ENCODE assay signal across 9 mouse cellular contexts in genomic region chr13:24862520-24862919, GRCm38 (mm10). TPM values are rescaled to one million over a fixed set of nuclear protein-coding genes. Genes with fewer than 3 reads are reported as not detected.
A peak's percentile ranks its signal among the peaks of the same experiment; 100 is the strongest.
DNase-seq lines count a peak whose midpoint lies in the region; ATAC-seq and TF ChIP-seq lines count a peak whose summit lies in the region.
"Had no signal": no experiment of that assay in that cellular context is flagged by ENCODE, and none has a peak within 500 bp of the region (broad histone marks: within the 10 kb centered on the region; RNA-seq: fewer than 3 reads in every experiment).

No protein-coding gene starts in this region.

- H3K36me3 ChIP-seq in intestine, postnatal 0 days (ENCODE audit: control insufficient read depth, insufficient read depth), result no peaks in the 10 kb centered on the region
- H3K36me3 ChIP-seq in intestine, embryonic 15.5 days, result no peaks in the 10 kb centered on the region
- no peaks in the 10 kb centered on the region for H3K36me3 ChIP-seq in limb, embryonic 10.5 days
- H3K36me3 ChIP-seq: lung, embryonic 15.5 days had no signal

- no peak overlapping the region for H3K4me2 ChIP-seq in intestine, postnatal 0 days (replicated peaks; ENCODE audit: low read depth)
- H3K4me2 ChIP-seq in intestine, embryonic 15.5 days (replicated peaks), result no peak overlapping the region
- H3K4me2 ChIP-seq: lung, embryonic 15.5 days had no signal

- no peak for ATAC-seq in intestine, postnatal 0 days
- no peak for ATAC-seq in intestine, embryonic 15.5 days
- no peak for ATAC-seq in monocyte, adult 5-6 weeks (replicated peaks; ENCODE audit: insufficient number of reproducible peaks, low FRiP score, low TSS enrichment, poor library complexity, severe bottlenecking)

- no peak overlapping the region for H3K4me3 ChIP-seq in intestine, postnatal 0 days (ENCODE audit: low read depth, low read length)
- H3K4me3 ChIP-seq in intestine, embryonic 15.5 days (replicated peaks), result no peak overlapping the region
- no peak overlapping the region for H3K4me3 ChIP-seq in limb, embryonic 10.5 days
- H3K4me3 ChIP-seq: lung, embryonic 15.5 days had no signal

- no peaks in the 10 kb centered on the region for H3K27me3 ChIP-seq in intestine, postnatal 0 days (replicated peaks; ENCODE audit: control insufficient read depth, insufficient read depth, low read length)
- no peaks in the 10 kb centered on the region for H3K27me3 ChIP-seq in intestine, embryonic 15.5 days (replicated peaks)
- no peaks in the 10 kb centered on the region for H3K27me3 ChIP-seq in limb, embryonic 10.5 days (ENCODE audit: low read depth, poor library complexity, severe bottlenecking)
- H3K27me3 ChIP-seq: lung, embryonic 15.5 days had no signal

- peak; percentile 72 for TF ChIP-seq CTCF in intestine, postnatal 0 days (IDR thresholded peaks at IDR 0.05; ENCODE audit: low read depth)

- peak; percentile 53 for DNase-seq in NIH3T3 (ENCODE audit: low read depth)
- DNase-seq in cerebellum, adult 9-10 months, result peak; percentile 67
- peak; percentile 27 to 55 for DNase-seq in heart, postnatal 14 days
- peak; percentile 40 for DNase-seq in limb, embryonic 10.5 days (ENCODE audit: low spot score)
- DNase-seq in right cerebral cortex, postnatal 4 days, result peak; percentile 53

- peaks cover 8% of the 10 kb centered on the region; the same call in 1 of the 2 replicates for H3K4me1 ChIP-seq in intestine, postnatal 0 days (replicated peaks; ENCODE audit: control insufficient read depth, insufficient read depth, low read length)
- H3K4me1 ChIP-seq in intestine, embryonic 15.5 days (replicated peaks), result peaks cover 24% of the 10 kb centered on the region
- H3K4me1 ChIP-seq in limb, embryonic 10.5 days, result peaks cover 8% of the 10 kb centered on the region

- H3K9ac ChIP-seq in intestine, postnatal 0 days (ENCODE audit: low read depth, low read length), result no peak overlapping the region
- no peak overlapping the region for H3K9ac ChIP-seq in intestine, embryonic 15.5 days
- H3K9ac ChIP-seq: lung, embryonic 15.5 days had no signal

- no peak overlapping the region for H3K27ac ChIP-seq in intestine, postnatal 0 days (ENCODE audit: low read depth, low read length)
- H3K27ac ChIP-seq in intestine, embryonic 15.5 days, result no peak overlapping the region
- H3K27ac ChIP-seq in limb, embryonic 10.5 days, result no peak overlapping the region
- H3K27ac ChIP-seq: lung, embryonic 15.5 days had no signal

- intact Hi-C loops in heart, postnatal 14 days (cut with DNase I), result no loop called here

- H3K9me3 ChIP-seq in intestine, postnatal 0 days (ENCODE audit: control insufficient read depth), result no peaks in the 10 kb centered on the region
- H3K9me3 ChIP-seq in intestine, embryonic 15.5 days, result no peaks in the 10 kb centered on the region
- H3K9me3 ChIP-seq in limb, embryonic 10.5 days (replicated peaks), result no peaks in the 10 kb centered on the region
- H3K9me3 ChIP-seq: lung, embryonic 15.5 days had no signal

- 65% methylated on average over 7 of the region's 7 CpGs for WGBS in intestine, postnatal 0 days
- WGBS in intestine, embryonic 15.5 days, result 70% methylated on average over 7 of the region's 7 CpGs
- 63% methylated on average over 7 of the region's 7 CpGs for WGBS in limb, embryonic 10.5 days

RNA-seq across cellular contexts. Expression of gene D130043K22Rik, which starts 17.6 kb away (rescaled TPM):
- 1.5 and 1.6 TPM in 2 replicates for polyA plus RNA-seq in intestine, postnatal 0 days (2015; fragmentation: Nextera tagmentation; extraction: Ambion mirVana)
- 1.2 and 1.3 TPM in 2 replicates for polyA plus RNA-seq in intestine, embryonic 15.5 days (2015; fragmentation: Nextera tagmentation; extraction: Ambion mirVana)
- total RNA-seq in heart, postnatal 14 days (2021), result not detected
- 0.09 TPM in 1 of 2 replicates, not detected in the other for polyA plus RNA-seq in limb, embryonic 10.5 days (2016; fragmentation: Nextera tagmentation; extraction: Ambion mirVana)
- total RNA-seq in monocyte, adult 5-6 weeks (2017), result not detected in 3 replicates

RNA-seq across cellular contexts. Expression of gene Tdp2, which starts 31.0 kb away (rescaled TPM):
- polyA plus RNA-seq in intestine, postnatal 0 days (2015; fragmentation: Nextera tagmentation; extraction: Ambion mirVana), result 37.6 and 39.0 TPM in 2 replicates
- 55.9 and 65.0 TPM in 2 replicates for polyA plus RNA-seq in intestine, embryonic 15.5 days (2015; fragmentation: Nextera tagmentation; extraction: Ambion mirVana)
- total RNA-seq in heart, postnatal 14 days (2021), result 10 to 100 TPM; 15.2 TPM
- 74.4 and 74.5 TPM in 2 replicates for polyA plus RNA-seq in limb, embryonic 10.5 days (2016; fragmentation: Nextera tagmentation; extraction: Ambion mirVana)
- total RNA-seq in monocyte, adult 5-6 weeks (2017), result 44.8 to 50.7 TPM (median 49.0 TPM) in 3 replicates

RNA-seq across cellular contexts. Expression of gene Acot13, which starts 31.2 kb away (rescaled TPM):
- polyA plus RNA-seq in intestine, postnatal 0 days (2015; fragmentation: Nextera tagmentation; extraction: Ambion mirVana), result 183 and 185 TPM in 2 replicates
- 162 and 165 TPM in 2 replicates for polyA plus RNA-seq in intestine, embryonic 15.5 days (2015; fragmentation: Nextera tagmentation; extraction: Ambion mirVana)
- 100 to 1,000 TPM; 322 to 329 TPM for total RNA-seq in heart, postnatal 14 days (2021)
- polyA plus RNA-seq in limb, embryonic 10.5 days (2016; fragmentation: Nextera tagmentation; extraction: Ambion mirVana), result 61.4 and 64.2 TPM in 2 replicates
- total RNA-seq in monocyte, adult 5-6 weeks (2017), result 27.0 to 33.5 TPM (median 33.2 TPM) in 3 replicates
